Mouse (Mus musculus) heart, postnatal 25 days (tissue): Measurements from ENCODE around the gene Pygo2. TPM values are rescaled to one million over a fixed set of nuclear protein-coding genes. Genes with fewer than 3 reads are reported as not detected.

ENCODE experiments used
- total RNA-seq, 2 experiments: library from RNA; stranded (reverse); gene quantifications; 2 replicates each; pipeline ENCODE4 v1.2.3; 2021

Pygo2 gene
- total RNA-seq, 2 experiments from 2014 or later, result 13.5 to 18.0 TPM

Other genes starting within 250 kb of the Pygo2 start
- gene Fam189b, start 247.1 kb upstream of the Pygo2 start, total RNA-seq, result 1 to 10 TPM; 5.2 to 5.7 TPM
- 10 to 100 TPM; 18.2 to 20.9 TPM for gene Gba, start 227.3 kb upstream of the Pygo2 start, total RNA-seq
- 1 to 10 TPM; 6.1 to 7.2 TPM for gene Thbs3, start 215.0 kb upstream of the Pygo2 start, total RNA-seq
- gene Mtx1, start 203.1 kb upstream of the Pygo2 start, total RNA-seq, result 10 to 100 TPM; 62.3 to 62.6 TPM
- under 1 TPM; 0.22 to 0.39 TPM for gene Muc1, start 201.2 kb upstream of the Pygo2 start, total RNA-seq
- gene Krtcap2, start 184.2 kb upstream of the Pygo2 start, total RNA-seq, result 10 to 100 TPM; 73.5 to 87.6 TPM
- under 1 TPM; 0.47 to 0.59 TPM for gene Trim46, start 183.9 kb upstream of the Pygo2 start, total RNA-seq
- 10 to 100 TPM; 51.7 to 53.9 TPM for gene Dpm3, start 170.9 kb upstream of the Pygo2 start, total RNA-seq
- 10 to 100 TPM; 21.0 TPM for gene Slc50a1, start 159.6 kb upstream of the Pygo2 start, total RNA-seq
- gene Efna1, start 149.1 kb upstream of the Pygo2 start, total RNA-seq, result 10 to 100 TPM; 29.4 to 33.5 TPM
- under 1 TPM in 1 of 2 experiments, not detected in 1; 0.31 TPM for gene Efna3, start 107.2 kb upstream of the Pygo2 start, total RNA-seq
- under 1 TPM; 0.31 to 0.47 TPM for gene Efna4, start 92.2 kb upstream of the Pygo2 start, total RNA-seq
- 10 to 100 TPM; 52.7 to 68.7 TPM for gene Adam15, start 80.2 kb upstream of the Pygo2 start, total RNA-seq
- gene Dcst2, start 68.2 kb upstream of the Pygo2 start, total RNA-seq, result not detected
- not detected for gene Dcst1, start 65.0 kb upstream of the Pygo2 start, total RNA-seq
- 10 to 100 TPM; 20.6 to 25.1 TPM for gene Zbtb7b, start 35.4 kb upstream of the Pygo2 start, total RNA-seq
- under 1 TPM; 0.23 to 0.59 TPM for gene Lenep, start 27.4 kb upstream of the Pygo2 start, total RNA-seq
- gene Flad1, start 18.3 kb upstream of the Pygo2 start, total RNA-seq, result 10 to 100 TPM; 57.5 to 60.8 TPM
- 1 to 10 TPM; 4.1 to 4.7 TPM for gene Cks1b, start 11.8 kb upstream of the Pygo2 start, total RNA-seq
- gene Shc1, start 11.8 kb upstream of the Pygo2 start, total RNA-seq, result 10 to 100 TPM; 35.7 to 35.8 TPM
- gene Pbxip1, start 6.5 kb downstream of the Pygo2 start, total RNA-seq, result 10 to 100 TPM; 49.2 to 56.9 TPM
- gene Pmvk, start 24.3 kb downstream of the Pygo2 start, total RNA-seq, result 1 to 10 TPM; 7.4 to 8.4 TPM
- gene Kcnn3, start 90.0 kb downstream of the Pygo2 start, total RNA-seq, result 1 to 10 TPM; 2.3 to 2.8 TPM